Mouse (Mus musculus): ENCODE data around the gene Ank. TPM values are rescaled to one million over a fixed set of nuclear protein-coding genes. Genes with fewer than 3 reads are reported as not detected.
"Not testable (repeated sequence)": the region's sequence is repeated elsewhere in the genome, so short reads cannot be mapped to it uniquely, and the experiment has no call there.

Gene Ank
- total RNA-seq, 2 experiments from 2014 or later: 70.2 to 74.8 TPM

DNA sequence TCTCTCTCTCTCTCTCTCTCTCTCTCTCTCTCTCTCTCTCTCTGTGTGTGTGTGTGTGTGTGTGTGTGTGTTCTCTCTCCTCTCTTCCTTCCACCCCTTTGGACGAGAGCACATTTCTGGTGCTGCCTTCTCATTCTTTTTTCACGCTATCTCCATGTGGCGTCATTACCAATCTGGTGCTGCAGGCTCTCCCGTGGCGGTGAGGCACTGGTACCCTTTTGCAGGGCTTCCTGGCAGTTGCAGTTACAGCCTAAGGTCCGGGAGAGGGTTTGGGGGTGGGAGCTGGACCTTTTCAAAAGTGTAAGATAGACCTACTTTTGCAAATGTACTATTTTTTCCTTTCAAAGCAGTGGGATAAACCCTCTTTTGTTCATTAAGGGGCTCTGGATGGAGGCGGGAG lies 1.2 kb downstream of the Ank start:
- no peak for DNase-seq

- DNase-seq: no peak
Observed at GRCm38 (mm10) chr15:27468822-27469488, 2.5 kb downstream of the Ank start.

- DNase-seq: not testable (repeated sequence)
Observed at GRCm38 (mm10) chr15:27470346-27470745, 3.9 kb downstream of the Ank start.

DNA sequence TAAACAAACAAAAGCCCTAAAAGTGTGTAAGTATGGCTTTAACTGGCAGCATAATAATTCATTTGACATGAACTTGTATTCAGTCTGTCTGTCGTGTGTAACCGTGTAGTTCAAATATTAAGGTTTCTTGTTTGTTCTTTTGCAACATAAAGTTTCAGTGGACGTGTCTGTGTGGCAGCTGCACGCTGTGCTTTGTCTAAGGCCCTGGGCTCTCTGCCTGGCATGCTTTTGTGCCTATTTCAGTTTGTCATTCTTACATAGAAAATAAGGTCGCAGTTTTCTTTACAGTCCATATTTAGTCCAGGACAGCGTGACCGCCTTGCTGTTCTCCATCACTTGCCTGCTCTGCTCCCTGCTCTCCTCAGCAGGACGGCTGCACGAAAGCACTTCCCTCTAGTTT lies 5.8 kb downstream of the Ank start:
- no peak for DNase-seq

GRCm38 (mm10) chr15:27475988-27476387 lies 9.5 kb downstream of the Ank start:
- DNase-seq: no peak

DNA sequence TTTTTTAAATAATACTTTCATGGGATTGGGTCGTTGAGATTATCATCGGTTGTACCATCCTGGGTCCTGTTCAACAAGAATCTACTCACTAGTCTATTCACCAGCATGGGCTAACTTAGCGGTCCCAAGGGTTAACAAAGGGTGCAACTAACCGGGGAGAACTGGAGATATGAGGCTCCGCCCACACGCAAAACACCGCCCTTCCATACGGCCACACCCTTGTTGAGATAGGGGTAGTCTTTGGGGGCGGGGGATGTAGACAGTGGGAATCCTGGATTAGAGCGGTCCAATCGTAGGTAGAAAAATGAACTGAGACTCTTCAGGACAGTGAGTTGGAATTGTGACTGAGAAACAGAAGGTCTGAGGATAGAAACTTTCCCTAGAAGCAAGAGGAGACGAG lies 10.2 kb downstream of the Ank start:
- DNase-seq: no peak

GRCm38 (mm10) chr15:27477159-27477558 lies 10.7 kb downstream of the Ank start:
- DNase-seq: no peak

DNA sequence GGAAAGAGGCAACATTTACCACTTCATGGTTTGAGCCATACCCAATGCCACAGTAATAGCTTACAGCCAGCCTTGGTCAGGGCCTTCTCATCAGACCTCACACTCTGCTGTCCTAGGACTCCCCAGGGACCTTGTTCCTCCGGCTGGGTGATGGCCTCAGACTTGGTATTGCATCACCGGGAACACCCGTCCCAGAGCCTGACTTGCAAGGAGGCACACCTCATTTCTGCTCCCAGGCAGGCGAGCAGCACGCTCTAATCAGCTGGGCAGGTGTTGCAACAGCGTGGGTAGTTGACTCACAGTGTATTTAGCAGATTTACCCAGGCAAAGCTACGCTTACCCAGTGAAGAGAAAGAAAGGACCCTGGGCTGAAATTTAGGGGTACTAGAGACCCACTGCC lies 11.2 kb downstream of the Ank start:
- no peak for DNase-seq

DNA sequence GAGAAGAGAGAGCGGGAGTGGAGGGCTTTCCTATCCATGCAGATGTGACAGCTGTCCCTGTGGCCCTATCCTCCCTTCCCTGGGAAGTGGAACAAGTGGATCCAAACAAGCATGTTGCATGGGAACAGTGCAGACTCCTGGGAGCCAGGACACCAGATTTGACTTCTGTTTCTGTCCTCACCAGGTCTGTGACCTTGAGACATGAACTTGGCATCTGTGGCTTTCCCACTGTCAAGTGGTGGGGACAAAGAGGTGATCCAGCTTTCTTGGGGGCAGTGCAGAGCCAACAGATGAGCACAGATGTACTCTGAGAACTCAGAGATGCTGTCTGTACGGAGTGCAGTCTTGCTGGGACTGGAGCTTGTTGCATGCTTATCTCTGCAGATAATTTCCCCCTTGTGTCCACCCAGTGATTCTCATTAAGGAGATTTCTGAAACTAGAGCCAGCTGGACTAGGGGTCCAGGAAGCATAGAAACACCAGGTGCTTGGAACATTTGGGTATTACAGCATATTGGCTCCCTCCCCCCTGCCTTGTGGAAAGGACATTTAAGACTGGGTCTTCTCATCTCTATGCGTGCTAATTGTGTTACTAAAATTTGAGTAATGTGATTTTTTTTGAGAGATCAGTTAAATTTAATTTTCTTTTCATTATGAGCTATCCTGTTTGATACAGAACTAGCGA lies 14.0 kb downstream of the Ank start:
- DNase-seq: no peak

- DNase-seq: no peak
Observed at GRCm38 (mm10) chr15:27481956-27482355, 15.5 kb downstream of the Ank start.

GRCm38 (mm10) chr15:27483183-27483582 lies 16.7 kb downstream of the Ank start:
- DNase-seq: no peak

GRCm38 (mm10) chr15:27485567-27486278 lies 19.2 kb downstream of the Ank start:
- no peak for DNase-seq

GRCm38 (mm10) chr15:27486279-27486618 lies 19.8 kb downstream of the Ank start:
- no peak for DNase-seq

DNA sequence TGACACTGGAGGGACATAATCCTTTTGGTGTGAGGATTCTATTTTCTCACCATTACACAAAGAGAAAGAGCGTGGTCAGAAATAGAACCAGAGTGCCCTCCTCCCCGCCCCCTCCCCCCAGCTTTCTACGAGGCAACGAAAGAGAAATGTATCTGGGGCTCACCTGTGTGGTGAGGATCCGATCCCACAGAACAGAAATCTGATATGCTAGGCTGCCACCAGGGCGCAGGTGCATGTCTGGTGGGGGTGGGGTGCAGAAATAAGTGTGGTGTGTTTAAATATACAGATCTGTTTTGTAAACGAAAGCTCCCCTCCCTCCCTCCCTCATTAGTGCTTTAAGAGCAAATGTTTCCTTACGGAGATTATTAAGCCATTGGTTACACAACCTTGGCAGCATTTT lies 20.6 kb downstream of the Ank start:
- no peak for DNase-seq

GRCm38 (mm10) chr15:27488042-27488441 lies 21.6 kb downstream of the Ank start:
- DNase-seq: no peak

DNA sequence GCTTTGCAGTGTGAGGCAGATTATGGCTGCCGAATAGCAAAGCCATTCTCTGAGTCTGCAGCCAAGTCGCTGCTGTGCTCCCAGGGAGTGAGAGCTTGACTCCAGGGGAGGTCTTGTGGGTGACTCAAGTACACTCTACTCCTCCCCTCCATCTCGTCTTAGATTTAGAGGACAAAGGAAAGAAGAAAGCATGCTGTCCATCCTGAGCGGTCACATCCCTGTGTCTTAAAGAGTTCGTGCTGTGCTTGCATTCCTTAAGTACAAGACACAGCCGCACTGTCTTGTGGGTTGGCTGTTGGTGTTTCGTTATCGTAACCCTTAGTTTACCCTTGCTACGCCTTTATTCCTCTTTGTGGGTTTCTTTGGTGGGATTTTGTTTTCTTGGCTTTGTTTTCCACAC lies 24.2 kb downstream of the Ank start:
- DNase-seq: no peak

GRCm38 (mm10) chr15:27491425-27492070 lies 25.1 kb downstream of the Ank start:
- no peak for DNase-seq

GRCm38 (mm10) chr15:27492156-27492555 lies 25.7 kb downstream of the Ank start:
- DNase-seq: no peak

DNA sequence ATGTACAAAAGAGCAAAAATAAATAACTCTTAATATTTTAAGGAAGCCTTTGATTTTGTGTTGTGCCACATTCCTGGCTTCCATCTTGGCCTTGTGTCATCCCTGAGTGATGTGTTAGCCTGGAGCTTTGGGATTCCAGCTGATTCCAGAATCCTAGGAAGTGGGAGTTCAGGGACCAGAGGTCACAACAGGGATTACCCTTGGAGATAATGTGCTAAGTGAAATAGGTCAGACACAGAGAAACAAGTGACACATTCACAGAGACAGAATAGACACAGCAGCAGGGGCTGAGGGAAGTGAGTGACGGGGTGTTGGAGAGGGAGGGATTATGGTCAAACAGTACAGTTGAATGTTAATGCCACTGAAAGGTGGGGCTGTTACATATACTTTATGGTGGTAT lies 26.3 kb downstream of the Ank start:
- no peak for DNase-seq

DNA sequence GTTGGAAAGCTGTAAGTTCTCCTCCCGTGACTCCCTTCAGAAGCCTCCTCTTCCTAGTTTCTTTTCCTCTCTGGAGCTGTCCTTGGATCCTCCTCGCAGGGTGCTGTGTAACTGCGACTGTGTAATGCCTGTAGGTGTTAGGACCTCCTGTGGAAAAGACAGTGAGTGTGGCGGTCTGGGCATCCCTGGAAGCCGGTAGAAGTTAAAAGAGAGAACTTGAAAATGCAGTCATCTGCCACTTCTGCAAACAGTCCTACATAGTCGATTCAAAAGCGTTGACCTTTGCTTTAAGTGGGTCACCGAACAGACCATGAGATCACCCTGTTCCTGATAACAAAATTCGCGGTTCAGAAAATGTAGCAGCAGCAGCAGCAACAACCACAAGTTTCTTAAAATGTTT lies 27.0 kb downstream of the Ank start:
- DNase-seq: no peak

DNA sequence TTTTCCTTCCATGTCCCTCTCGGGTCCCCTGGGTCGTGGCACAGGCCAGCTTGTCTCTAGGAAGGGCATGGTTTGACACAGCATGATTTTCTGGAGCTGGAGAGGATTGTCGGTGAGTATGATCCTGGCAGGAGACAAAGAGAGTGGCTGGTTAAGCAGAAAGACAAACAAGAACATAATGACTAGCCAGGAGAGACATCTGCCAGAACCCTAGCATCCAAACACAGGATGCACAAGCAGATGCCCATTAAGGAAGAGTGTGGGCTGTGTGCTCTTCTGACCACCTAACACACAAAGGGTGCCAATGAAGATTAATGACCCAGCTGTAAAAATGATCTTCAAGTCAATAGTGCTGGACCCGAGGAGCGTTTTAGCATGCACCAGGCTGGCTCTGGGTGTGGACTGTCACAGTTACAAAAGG lies 29.5 kb downstream of the Ank start:
- no peak for DNase-seq

DNA sequence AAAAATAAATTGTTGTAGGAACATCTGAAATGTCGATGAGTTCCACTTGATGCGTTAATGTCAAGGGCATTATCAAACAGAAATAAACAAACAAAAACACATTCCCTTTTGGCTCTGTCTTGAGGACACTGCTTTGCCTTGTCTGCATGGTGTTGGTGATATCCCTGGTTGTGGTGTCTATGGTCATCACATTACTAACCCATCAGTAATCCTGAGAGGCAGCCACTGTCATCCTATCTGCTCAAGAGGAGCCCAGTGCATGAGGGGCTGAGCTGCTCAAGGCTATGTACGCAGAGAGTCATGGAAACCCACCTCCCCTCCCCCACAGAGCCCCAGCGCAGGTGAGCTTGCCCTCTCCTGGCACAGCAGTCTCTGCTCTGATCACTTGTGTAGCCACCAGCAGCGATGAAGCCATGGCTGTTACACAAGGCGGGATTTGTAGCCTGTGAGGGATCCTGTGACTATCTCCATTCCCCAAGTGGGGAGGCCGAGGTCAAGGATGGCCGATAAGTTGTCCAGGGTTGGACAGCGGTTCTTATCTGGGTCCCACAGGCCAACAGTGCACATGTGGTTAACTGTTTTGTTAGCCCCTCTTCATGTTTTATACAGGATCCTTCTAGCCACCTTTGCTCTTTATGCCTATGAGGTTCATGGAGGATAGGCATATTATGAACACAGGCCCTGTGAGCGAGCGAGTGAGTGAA lies 30.3 kb downstream of the Ank start:
- DNase-seq: no peak

Measured in heart, postnatal 4 days (tissue).